Mouse (Mus musculus) CD8-positive naive resting alpha-beta T cell, adult 2 months (primary cell): Measurements from ENCODE around the gene Clstn1.

Experiments
- DNase-seq, 2 experiments: peaks; one replicate each; pipeline ENCODE4 v3.0.0; 2022; ENCODE audit warnings: low read depth in 2 of 2, low spot score in 2 of 2

The Clstn1 gene

DNA sequence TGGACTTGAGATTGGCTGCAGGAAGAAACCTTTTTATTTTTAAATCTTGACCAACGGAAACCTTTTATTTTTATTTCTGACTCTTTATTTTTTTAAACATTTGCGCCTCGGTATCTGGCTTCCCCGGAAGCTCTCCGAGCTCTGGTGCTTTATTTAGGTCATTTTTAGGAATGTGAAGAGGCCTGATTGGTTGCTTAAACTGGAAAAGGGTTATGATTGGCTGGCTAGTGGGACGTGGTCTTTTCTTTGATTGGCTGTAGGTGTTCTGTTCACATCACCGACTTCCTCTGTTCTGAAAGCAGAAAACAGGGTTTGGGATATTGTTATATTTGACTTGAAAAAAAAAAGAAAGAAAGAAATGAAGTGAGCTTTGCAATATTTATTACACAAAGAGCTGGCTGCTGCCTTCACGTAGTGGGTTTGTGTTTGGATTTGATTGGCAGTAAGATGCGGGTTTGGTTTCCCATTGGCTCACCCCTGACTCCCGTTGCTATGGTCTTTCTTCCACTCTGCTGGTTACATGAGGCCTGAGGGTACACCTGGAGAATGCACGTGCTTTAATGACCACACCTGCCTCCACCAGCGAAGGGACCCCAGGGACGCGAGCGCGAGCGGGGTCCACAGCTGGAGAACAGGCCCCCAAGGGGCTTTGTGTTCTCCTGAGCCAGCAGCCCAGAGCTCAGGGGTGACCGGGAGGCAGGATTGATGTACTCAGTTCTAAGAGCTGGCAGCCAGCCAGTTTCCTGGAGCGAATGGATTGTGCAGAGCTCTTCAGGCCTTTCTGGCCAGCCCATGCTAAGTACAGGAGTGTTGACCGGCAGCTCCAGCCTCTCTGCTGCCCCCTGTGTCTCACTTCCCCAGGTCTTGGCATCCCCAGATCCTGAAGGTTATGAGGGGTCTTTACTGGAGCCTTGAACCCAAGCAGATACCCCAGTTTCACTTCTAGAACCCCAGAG lies 21.5 kb upstream of the Clstn1 start:
- no peak for DNase-seq

DNA sequence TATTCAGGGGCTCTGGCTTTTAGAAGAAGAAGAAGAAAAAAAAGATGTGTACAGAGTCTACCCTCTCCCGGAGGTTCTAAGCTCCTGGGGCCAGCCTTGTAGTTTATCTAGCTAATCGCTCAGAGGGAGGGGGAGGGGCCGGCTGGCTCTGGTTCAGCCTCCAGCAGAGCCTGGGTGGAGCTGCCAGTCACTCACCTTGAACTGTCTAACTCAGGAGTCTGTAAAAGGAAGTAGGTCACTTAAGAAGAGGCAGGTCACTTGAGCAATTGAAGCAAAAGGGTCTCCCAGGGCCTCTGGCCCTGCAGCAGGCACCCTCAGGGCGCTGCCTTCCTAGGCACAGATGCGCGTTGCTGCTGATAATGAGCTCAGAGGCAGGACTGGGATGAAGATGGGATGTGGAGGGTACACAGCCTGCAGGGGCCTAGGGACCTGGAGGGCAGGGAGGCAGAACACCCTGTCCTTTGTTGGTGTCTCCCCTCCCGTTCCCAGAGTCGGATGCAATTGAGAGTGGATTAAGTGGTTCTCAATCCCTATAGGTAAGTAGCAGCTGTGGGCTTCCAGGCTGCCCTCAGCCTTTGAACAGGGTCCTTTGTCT lies 18.7 kb upstream of the Clstn1 start:
- no peak for DNase-seq

DNA sequence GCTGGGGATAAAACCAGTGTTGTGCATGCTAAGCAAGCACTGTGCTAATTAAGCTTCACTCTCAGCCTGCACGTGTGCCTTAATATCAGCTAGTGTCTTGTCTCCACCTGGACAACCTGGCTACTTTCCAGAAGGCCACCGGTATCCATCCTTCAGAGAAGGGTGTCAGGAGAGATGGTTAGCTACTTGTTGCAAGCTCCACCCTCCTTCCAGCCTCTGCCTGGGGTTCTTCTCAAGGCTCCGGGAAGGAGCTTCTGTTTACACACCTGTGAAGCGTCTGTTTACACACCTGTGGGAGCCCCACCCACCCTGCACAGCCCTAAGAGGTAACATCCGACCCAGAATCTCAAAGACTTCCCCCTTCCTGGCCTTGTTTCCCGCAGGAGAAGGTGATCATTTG lies 17.6 kb upstream of the Clstn1 start:
- DNase-seq = no peak

DNA sequence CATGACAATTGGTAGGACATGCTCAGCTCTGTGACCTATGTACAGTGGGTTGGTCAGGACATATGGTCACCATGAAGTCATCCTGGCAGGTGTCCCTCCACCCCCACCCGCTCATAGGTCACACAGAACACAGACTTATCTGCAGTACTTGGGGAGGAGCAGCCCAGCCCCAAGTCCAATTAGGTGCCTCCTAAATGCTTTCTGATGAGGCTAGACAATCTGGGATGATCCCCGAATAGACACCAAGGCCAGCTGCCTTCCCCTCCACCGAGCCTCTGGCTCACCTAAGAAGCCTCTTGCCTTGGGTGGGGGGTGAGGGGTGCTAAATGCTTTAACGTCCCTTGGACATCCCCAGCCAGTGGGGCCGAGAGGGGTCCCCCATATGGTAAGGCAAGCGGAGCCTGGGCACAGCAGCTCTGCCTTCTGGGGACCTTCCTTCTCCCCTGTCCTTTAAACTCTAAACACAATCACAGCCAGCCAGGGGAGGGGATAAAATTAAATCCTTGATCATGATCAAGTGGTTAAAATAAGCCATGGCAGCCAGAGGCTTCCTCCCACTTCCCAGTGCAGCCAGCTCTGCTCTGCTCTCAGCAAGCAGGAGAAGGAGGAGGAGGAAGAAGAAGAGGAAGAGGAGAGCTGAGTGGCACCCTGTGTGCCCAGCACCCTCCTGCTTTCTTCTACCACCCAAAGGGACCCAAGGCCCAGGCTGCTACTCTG lies 16.3 kb upstream of the Clstn1 start:
- DNase-seq = no peak

DNA sequence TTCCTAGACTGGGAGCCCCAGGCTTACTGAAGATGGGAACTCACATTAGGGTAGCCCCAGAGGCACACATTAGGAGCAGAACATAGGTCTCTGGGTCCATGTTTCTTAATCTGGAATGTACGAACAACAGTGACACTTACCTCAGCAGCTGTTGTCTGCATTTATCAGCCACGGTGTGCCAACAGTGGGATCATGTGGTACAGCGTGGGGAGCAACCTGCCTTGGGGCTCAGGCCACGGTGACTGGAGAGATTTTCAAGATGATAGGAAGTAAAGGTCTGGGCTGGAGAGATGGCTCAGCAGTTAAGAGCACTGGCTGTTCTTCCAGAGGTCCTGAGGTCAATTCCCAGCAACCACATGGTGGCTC lies 15.8 kb upstream of the Clstn1 start:
- DNase-seq = no peak

DNA sequence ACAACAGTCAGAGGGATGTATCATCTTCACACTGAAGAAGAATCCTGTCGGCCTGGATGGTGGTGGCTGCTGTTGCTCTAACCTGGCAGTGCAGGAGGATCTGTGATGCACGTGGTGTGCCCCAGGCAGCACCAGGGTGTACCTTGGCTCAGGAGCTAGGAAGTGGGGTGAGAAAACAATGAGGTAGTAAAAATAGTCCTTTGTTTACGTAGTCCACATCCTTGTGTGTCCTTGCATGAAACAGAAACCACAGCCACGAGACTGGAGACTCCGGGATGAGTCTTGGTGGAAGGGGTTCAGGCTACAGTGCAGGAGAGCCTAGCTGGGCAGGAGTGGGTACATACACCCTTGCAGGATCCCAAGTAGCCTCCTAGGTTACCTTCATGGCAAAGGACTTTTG lies 15.1 kb upstream of the Clstn1 start:
- DNase-seq = no peak

DNA sequence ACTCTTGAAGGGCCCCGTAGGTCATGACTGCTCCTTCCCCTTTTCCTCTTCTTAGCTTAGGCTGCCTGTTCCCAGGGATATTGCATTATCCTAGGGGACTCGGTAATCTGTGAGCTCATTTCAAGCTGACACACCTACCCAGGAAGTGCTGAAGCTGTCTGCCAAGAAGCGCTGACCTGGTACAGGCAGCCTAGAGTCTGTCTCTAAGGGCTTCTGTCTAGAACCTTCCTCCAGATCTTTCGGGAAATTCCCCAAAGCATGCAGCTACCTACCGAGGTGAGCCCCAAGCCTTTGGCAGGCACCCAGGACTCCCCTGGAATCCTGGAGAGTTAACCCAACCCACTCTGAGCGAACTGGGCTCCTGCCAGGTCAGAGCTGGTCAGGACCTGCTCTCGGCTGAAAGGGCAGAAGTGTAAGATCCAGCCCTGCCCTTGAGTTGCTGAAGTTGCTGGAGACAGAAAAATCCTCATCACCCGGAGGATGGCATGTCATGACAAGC lies 14.6 kb upstream of the Clstn1 start:
- no peak for DNase-seq

DNA sequence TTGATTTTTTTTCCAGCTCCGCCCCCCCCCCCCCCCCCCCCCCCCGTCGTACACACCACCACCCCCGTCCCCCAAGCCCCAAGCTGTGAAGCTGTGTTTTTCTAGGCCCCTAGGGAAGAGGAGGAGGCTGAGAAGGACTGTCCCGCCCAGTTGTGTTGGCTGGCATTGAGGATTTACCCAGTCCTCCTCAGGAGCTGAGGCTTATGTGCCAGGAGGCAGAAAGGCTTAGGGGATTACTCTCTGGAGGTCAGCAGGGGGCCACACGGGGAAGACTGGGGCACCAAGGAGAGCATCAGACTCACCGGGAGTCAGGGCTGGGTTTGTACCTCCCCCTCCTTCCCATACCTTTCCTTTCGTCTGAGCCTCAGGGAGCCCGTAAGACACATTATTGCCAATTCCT lies 13.8 kb upstream of the Clstn1 start:
- no peak for DNase-seq

DNA sequence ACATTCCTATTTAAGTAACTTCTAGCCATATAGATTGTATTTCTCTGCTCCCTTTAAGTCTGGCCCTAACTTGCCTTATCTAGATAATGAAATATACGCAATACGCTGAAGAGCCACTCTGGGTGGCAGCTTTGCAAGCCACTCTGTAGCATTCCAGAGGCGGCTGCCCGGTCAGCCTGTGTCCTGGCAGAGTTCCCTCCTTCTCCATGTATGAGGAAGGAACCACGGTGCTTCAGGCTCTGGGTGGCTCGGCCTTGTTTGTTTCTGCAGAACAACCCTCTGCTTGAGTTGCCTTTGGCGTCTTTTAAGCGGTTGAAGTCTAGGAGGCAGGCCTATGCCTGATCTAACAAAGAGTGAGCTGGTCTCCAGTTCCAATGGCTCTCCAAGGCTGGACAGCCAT lies 13.4 kb upstream of the Clstn1 start:
- DNase-seq = no peak

DNA sequence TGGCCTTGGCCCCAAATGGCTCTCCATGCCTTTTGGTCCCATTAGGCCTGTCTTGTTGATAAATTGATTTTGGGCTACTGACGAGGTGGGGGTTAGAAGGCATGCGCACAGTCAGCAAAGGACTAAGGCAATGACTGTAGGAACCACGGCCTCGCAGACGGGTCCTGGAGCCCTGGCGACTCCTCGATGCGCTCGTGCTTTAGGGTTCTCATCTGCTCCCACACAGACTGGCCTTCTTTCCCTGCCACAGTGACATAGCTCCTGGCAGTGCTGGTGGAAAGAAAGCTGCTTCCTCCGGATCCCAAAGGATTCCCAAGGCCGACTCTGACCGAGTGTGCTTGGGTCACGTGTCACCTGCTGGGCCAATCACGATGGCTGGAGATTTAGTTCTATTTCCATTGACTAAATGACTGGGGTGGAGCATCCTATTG lies 11.9 kb upstream of the Clstn1 start:
- DNase-seq = no peak

DNA sequence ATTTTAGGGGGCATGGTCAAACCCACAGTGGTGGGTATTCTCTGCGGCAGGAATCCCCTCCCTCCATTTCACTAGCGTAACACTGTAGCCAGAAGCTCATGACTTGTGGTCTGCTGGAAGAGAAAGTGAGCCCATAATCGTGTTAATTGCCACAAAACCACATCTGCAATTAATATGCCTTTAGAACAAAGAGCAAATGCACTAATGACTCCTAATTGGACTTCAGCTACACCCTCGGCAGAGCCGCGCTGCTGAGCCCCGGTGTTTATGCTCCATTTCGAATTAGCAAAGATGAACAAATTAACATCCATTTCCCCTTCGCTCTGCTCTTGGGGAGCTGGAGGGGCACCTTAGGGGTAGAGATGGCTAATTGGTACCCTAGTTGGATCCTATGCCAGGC lies 10.2 kb upstream of the Clstn1 start:
- no peak for DNase-seq

DNA sequence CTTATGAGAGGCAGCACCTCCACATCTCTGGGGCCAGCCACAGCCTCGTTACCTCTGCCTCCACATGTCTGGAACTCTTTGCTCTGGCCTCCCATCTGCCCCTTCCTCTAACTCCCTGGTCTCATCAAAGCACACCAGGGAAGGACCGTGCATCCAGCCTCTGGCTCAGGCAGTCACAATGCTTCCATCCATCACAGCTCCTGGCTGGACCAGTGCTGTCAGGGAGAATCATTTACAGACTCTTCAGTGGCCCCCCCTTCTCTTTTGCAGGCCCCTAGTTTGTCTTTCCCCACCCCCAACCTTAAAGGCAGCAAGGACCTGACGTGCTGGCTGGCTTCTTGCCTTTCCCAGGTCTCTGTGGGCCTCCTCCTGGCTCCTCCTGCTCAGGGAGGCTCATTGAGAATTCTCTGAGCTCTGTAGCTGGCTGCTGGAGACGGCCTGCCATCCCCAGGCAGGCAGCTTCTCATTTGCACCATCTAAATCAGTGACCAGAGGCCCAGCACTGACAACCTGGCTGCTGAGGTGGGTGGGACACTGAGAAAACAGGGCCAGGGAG lies 9.2 kb upstream of the Clstn1 start:
- DNase-seq = no peak

DNA sequence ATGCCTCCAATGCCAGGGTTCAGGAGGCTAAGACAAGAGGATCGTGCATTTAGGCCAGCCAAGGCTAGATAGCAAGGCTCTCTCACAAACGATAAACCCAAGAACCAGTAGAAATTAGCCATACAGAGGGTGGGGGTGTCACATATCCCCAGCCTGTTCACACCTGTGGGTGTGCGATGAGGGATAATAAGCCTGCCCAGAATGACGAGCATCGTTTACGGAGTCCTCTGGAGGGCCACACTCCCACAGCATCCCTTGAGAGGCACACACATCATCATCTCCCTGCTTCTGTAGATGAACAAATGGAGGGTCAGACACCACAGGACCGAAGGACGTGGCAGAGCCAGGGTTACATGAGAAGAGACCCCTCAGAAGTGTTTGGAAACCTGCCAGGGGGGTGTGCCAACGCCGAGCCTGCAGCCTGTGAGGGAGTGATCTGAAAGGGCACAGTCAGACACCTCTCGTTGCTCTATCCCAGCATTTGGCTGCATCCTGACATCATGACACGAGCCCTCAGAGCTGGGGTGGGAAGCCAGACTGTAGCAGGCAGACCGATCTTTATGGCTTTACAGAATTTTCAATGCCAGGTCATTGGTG lies 8.1 kb upstream of the Clstn1 start:
- no peak for DNase-seq

DNA sequence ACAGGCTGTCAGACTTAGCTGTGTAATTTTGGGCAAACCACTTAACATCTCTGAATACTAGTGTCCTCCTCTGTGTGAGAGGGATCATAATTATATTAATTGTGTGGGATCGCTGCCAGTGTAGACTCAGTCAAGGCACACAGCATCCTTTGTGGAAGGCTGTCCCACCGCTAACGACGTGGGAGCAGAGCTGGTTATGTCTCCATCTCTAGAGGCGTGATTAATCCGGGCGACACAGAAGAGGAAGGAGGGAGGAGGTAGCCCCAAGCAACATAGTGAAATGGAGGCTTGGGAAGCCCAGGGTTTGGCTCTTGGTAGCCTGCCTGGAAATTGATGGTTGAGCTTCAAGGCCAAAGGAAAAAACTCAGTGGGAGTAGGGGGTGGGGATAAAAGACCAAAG lies 7.4 kb upstream of the Clstn1 start:
- no peak for DNase-seq

DNA sequence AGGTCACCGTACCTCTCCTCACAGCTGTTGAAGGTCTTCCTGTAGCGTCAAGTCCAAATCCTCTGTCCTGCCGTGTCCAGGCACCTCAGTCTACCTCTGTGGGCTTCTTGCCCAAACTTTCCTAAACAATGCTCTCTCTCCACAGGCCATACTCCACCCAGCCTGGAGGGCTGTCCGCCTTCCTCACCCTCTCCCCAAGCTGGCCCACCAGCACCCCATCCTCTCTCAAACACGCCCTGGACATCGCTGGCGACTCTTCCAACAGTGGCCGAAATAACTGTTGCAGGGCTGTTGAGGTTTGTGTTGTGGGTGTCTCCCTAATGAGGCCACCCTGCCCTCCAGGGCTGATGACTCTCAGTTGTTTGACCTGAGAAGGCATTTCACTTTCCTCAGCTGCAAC lies 1.0 kb upstream of the Clstn1 start:
- DNase-seq = no peak

DNA sequence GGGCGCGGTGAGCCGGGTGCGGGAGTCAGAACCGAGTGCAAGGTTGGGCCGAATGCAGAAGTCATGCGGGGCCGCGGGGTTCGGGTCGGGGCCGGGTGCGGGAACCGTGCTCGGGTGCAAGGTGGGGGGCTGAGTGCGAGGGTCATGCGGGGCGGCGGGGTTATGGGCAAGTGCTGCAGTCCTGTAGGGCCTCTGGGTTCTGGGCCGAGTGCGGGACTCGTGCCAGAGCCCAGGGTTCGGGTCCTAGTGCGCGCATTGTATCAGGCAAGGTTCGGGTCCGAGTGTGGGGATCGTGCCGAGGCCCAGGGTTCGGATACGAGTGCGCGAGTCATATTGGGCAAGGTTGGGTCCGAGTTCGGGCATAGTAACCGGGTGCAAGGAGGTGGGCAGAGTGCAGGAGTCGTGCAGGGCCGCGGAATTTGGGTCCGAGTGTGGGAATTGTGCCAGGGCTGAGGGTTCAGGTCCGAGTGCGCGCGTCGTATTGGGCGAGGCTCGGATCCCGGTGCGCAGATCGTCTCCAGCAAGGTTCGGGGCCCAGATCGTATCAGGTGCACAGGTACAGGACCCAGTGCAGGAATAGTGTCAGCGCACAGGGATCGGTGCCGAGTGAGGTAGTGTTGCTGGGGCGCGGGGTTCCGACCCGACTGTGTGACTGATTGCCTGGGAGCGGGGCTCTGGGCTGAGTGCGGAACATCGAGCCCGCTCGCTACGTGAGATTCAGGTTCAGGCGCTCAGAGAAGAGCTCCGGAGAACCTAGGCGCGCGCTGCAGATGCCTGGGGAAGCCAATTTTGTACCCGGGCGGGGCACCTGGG lies 721 bp downstream of the Clstn1 start:
- no peak for DNase-seq

DNA sequence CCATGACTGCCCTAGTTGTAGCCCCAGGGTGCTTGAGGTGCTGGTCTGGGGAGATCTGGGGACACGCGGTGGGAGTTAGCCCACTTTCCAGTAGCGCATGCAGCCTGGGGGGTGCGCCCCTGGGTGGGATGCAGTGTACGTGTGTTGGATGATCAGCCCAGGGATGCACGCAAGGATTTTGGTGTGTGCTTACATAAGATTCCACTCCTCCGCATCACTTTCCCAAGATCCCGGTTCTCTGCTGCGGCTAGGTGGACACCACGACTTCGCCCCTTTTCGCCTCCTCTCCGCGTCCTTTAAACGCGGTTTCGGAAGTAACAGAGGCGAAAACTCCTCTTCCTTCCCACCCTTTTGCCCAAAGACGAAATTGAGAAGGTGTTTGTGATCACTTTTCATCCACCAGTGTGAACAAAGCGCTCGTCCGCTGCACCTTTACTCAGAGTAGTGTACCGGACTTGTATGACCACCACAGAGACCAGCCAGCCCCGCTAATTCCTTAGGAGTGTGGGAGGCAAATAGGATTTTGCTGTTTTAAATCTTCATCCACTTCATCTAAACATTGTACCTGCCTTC lies 1.4 kb downstream of the Clstn1 start:
- no peak for DNase-seq

DNA sequence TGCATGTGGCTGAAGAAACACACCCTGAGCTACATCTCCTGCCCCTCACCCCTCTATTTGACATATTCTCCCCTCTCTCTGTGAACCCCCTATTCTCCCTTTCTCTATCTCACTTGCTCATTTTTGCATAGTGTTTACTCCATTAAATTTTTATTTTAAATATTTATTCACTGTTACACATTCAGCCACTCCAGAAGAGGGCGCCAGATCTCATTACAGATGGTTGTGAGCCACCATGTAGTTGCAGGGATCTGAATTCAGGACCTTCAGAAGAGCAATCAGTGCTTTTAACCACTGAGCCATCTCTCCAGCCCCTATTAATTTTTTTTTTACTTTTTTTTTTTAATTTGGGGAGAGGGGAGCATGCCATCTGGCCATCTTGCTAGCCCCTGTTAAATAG lies 3.9 kb downstream of the Clstn1 start:
- DNase-seq = no peak

DNA sequence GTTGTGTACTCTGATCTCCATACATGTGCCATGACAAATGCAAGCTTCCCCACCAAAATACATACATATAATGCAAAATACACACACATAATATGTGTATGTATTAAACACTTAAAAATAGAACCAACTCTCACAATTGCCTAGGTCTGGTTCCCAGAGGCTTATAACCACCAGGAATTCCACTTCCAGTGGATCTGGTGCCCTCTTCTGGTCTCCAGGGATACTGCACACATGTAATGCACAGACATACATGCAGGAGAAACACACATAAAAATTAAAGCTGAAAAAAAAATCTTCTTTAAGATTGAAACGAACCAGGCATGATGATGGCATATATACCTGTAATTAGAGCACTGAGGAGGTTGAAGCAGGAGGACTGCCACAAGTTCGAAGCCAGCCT lies 5.2 kb downstream of the Clstn1 start:
- no peak for DNase-seq

DNA sequence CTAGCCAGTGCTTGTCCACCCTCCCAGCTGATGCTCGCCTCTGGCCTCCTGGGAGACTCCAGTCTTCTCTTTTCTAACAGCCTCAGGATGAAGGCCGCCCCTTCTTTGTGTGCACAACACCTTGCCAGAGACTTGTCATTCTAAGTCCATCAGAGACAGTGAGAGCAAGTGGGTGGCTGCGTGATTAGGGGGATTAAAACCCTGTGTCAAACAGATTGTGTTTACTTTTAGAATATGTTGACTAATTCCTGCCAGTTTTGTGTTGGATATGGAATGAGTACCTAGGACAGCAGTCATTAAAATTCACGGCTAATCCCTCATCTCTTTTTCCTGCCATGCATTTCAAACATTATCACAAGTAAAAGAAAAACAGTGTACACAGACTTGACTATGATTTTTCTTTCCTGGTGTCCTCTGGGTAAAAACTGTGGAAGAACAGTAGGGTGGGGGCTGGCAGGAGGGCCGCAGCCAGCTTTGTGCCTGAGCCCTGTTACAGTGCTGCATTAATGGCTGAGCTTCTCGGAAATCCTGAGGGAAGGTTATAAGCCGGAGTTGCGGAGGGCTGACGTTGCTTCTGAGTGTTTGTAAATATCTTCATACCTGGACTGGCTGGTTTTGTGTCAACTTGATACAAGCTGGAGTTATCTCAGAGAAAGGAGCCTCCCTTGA lies 8.8 kb downstream of the Clstn1 start:
- no peak for DNase-seq
